ENCODE assay signal across 7 mouse cellular contexts in genomic region chr8:126887639-126888006, GRCm38 (mm10). TPM values are rescaled to one million over a fixed set of nuclear protein-coding genes. Genes with fewer than 3 reads are reported as not detected.
DNase-seq lines count a peak whose midpoint lies in the region; ATAC-seq and TF ChIP-seq lines count a peak whose summit lies in the region.

No protein-coding gene starts in this region.

- H3K9ac ChIP-seq in hindbrain, embryonic 11.5 days (ENCODE audit: low read depth, low read length): no peak overlapping the region
- H3K9ac ChIP-seq in hindbrain, embryonic 16.5 days (ENCODE audit: low read depth, low read length): no peak overlapping the region

- peak overlapping the region; percentile 51; the same call in 1 of the 2 replicates for H3K27ac ChIP-seq in hindbrain, embryonic 11.5 days (ENCODE audit: low read depth, low read length)
- no peak overlapping the region for H3K27ac ChIP-seq in hindbrain, embryonic 16.5 days (ENCODE audit: low read depth, low read length)
- H3K27ac ChIP-seq in spleen, adult 2 months (ENCODE audit: insufficient read depth, low read length): peak overlapping the region; percentile 46
- H3K27ac ChIP-seq in limb, embryonic 10.5 days: peak overlapping the region; percentile 71
- no peak overlapping the region for H3K27ac ChIP-seq in thymus, adult 2 months (ENCODE audit: control insufficient read depth, insufficient read depth, low read length)

- no peaks in the 10 kb centered on the region for H3K27me3 ChIP-seq in hindbrain, embryonic 11.5 days (ENCODE audit: control insufficient read depth, insufficient read depth, low read length)
- H3K27me3 ChIP-seq in hindbrain, embryonic 16.5 days (replicated peaks; ENCODE audit: control insufficient read depth, insufficient read depth, low read length): no peaks in the 10 kb centered on the region
- H3K27me3 ChIP-seq in spleen, adult 2 months (ENCODE audit: control insufficient read depth, insufficient read depth, low read length): no peaks in the 10 kb centered on the region
- H3K27me3 ChIP-seq in limb, embryonic 10.5 days (ENCODE audit: low read depth, poor library complexity, severe bottlenecking): no peaks in the 10 kb centered on the region
- H3K27me3 ChIP-seq in thymus, adult 2 months (ENCODE audit: control insufficient read depth, insufficient read depth, low read length): no peaks in the 10 kb centered on the region

- H3K4me2 ChIP-seq in hindbrain, embryonic 11.5 days (replicated peaks; ENCODE audit: low read depth, low read length): no peak overlapping the region
- no peak overlapping the region for H3K4me2 ChIP-seq in hindbrain, embryonic 16.5 days (ENCODE audit: low read length)

- no peaks in the 10 kb centered on the region for H3K36me3 ChIP-seq in hindbrain, embryonic 11.5 days (ENCODE audit: control insufficient read depth, insufficient read depth, low read length)
- H3K36me3 ChIP-seq in hindbrain, embryonic 16.5 days (ENCODE audit: control insufficient read depth, insufficient read depth, low read length): no peaks in the 10 kb centered on the region
- H3K36me3 ChIP-seq in spleen, adult 2 months (ENCODE audit: control insufficient read depth, insufficient read depth, low read length): no peaks in the 10 kb centered on the region
- H3K36me3 ChIP-seq in limb, embryonic 10.5 days: no peaks in the 10 kb centered on the region
- no peaks in the 10 kb centered on the region for H3K36me3 ChIP-seq in thymus, adult 2 months (ENCODE audit: control insufficient read depth, insufficient read depth, low read length)

- ATAC-seq in hindbrain, embryonic 11.5 days (ENCODE audit: low FRiP score): peak; percentile 63
- ATAC-seq in hindbrain, embryonic 16.5 days: no peak
- ATAC-seq in activated CD4-positive, CD25-positive, alpha-beta regulatory T cell, adult 4 months: no peak

- H3K9me3 ChIP-seq in hindbrain, embryonic 11.5 days (ENCODE audit: control insufficient read depth, low read length): no peaks in the 10 kb centered on the region
- no peaks in the 10 kb centered on the region for H3K9me3 ChIP-seq in hindbrain, embryonic 16.5 days (ENCODE audit: control insufficient read depth, low read length)
- no peaks in the 10 kb centered on the region for H3K9me3 ChIP-seq in limb, embryonic 10.5 days (replicated peaks)

- peak; percentile 38 for DNase-seq in hindbrain, embryonic 11.5 days (ENCODE audit: low spot score)
- DNase-seq in spleen, adult 2 months (ENCODE audit: low read depth in 1 of 2, low spot score in 2 of 2): no peak
- no peak for DNase-seq in spleen, postnatal 14 days (ENCODE audit: low spot score in 2 of 2)
- no peak for DNase-seq in limb, embryonic 10.5 days (ENCODE audit: low spot score)
- no peak for DNase-seq in thymus, adult 2 months

- TF ChIP-seq POLR2A in spleen, adult 2 months (IDR thresholded peaks at IDR 0.05; ENCODE audit: low read depth, low read length): no peak
- no peak for TF ChIP-seq POLR2A in thymus, adult 2 months (IDR thresholded peaks at IDR 0.05; ENCODE audit: control insufficient read depth, extremely low read depth, insufficient read depth, low read length, poor library complexity)

- no peak for TF ChIP-seq CTCF in spleen, adult 2 months (IDR thresholded peaks at IDR 0.05; ENCODE audit: extremely low read depth, insufficient read depth, insufficient read length, insufficient replicate concordance)
- no peak for TF ChIP-seq CTCF in thymus, adult 2 months (IDR thresholded peaks at IDR 0.05; ENCODE audit: borderline replicate concordance, control insufficient read depth, extremely low read depth, insufficient read depth, low read length, poor library complexity)

- no peak overlapping the region for H3K4me3 ChIP-seq in hindbrain, embryonic 11.5 days (ENCODE audit: low read depth, low read length)
- H3K4me3 ChIP-seq in hindbrain, embryonic 16.5 days (ENCODE audit: low read length): no peak overlapping the region
- H3K4me3 ChIP-seq in spleen, adult 2 months (ENCODE audit: extremely low read depth, insufficient read depth, insufficient read length): no peak overlapping the region
- H3K4me3 ChIP-seq in limb, embryonic 10.5 days: no peak overlapping the region
- H3K4me3 ChIP-seq in thymus, adult 2 months (ENCODE audit: control insufficient read depth, insufficient read depth, low read length): no peak overlapping the region

- no peaks in the 10 kb centered on the region for H3K4me1 ChIP-seq in hindbrain, embryonic 11.5 days (replicated peaks; ENCODE audit: control insufficient read depth, insufficient read depth, low read length)
- H3K4me1 ChIP-seq in hindbrain, embryonic 16.5 days (ENCODE audit: control insufficient read depth, insufficient read depth, low read depth, low read length): peaks cover 13% of the 10 kb centered on the region
- peaks cover 6% of the 10 kb centered on the region; the same call in 1 of the 2 replicates for H3K4me1 ChIP-seq in spleen, adult 2 months (ENCODE audit: control insufficient read depth, insufficient read depth, insufficient read length)
- peaks cover 32% of the 10 kb centered on the region for H3K4me1 ChIP-seq in limb, embryonic 10.5 days
- peaks cover 7% of the 10 kb centered on the region for H3K4me1 ChIP-seq in thymus, adult 2 months (replicated peaks; ENCODE audit: control insufficient read depth, insufficient read depth, low read length)

- WGBS in hindbrain, embryonic 11.5 days: 53% methylated on average over 3 of the region's 3 CpGs
- WGBS in hindbrain, embryonic 16.5 days: 68% methylated on average over 3 of the region's 3 CpGs
- 95% methylated on average over 3 of the region's 3 CpGs for WGBS in spleen, adult 2 months
- WGBS in limb, embryonic 10.5 days: 74% methylated on average over 3 of the region's 3 CpGs
- 95% methylated on average over 3 of the region's 3 CpGs for WGBS in thymus, adult 2 months

RNA-seq across cellular contexts. Expression of gene Tomm20, which starts 58.0 kb away (rescaled TPM):
- 235 and 238 TPM in 2 replicates for polyA plus RNA-seq in hindbrain, embryonic 11.5 days (2014; fragmentation: Nextera tagmentation; extraction: Ambion mirVana)
- 217 and 231 TPM in 2 replicates for polyA plus RNA-seq in hindbrain, embryonic 16.5 days (2015; fragmentation: Nextera tagmentation; extraction: Ambion mirVana)
- 346 and 417 TPM in 2 replicates for polyA plus RNA-seq in spleen, adult 2 months (2012; rRNA removed)
- 301 and 341 TPM in 2 replicates for polyA plus RNA-seq in limb, embryonic 10.5 days (2016; fragmentation: Nextera tagmentation; extraction: Ambion mirVana)
- 100 to 1,000 TPM in 1 of 2 experiments, 10 to 100 TPM in 1; 59.0 to 102 TPM for polyA plus RNA-seq in activated CD4-positive, CD25-positive, alpha-beta regulatory T cell, adult 4 months (2017; shearing (Covaris generic))
- 432 and 529 TPM in 2 replicates for polyA plus RNA-seq in thymus, adult 2 months (2012; rRNA removed)

Comparison
In these comparisons a context has a peak if more than half of its experiments do, and no peak if none do; other contexts are left out.
1. H3K27ac ChIP-seq: peak in hindbrain, embryonic 11.5 days (single experiment), spleen, adult 2 months (single experiment) and limb, embryonic 10.5 days (single experiment); none in hindbrain, embryonic 16.5 days (single experiment) and thymus, adult 2 months (single experiment).